Mouse (Mus musculus): ENCODE data around the gene Slc35e3.

GRCm38 (mm10) chr10:117695605-117696004, 50.6 kb downstream of the Slc35e3 start:
- TF ChIP-seq CTCF (IDR thresholded peaks at IDR 0.05; ENCODE audit: insufficient read depth, low read length): no peak
- TF ChIP-seq POLR2A (IDR thresholded peaks at IDR 0.05; ENCODE audit: borderline replicate concordance, extremely low read depth, low read depth, low read length): no peak
